Mouse (Mus musculus) CH12.LX (cell line): ENCODE results near the gene Cars. TPM values are rescaled to one million over a fixed set of nuclear protein-coding genes. Genes with fewer than 3 reads are reported as not detected.

Experiments
- DNase-seq: peaks from one replicate; pipeline ENCODE4 v3.0.0-alpha.2; 2013; ENCODE audit errors: extremely low read depth
- H3K27ac ChIP-seq: 2 replicates; pipeline ENCODE4 v1.5.1; 2012; ENCODE audit warnings: low read depth, mild to moderate bottlenecking, control low read depth, moderate library complexity; ENCODE audit not compliant: insufficient read depth
- H3K27me3 ChIP-seq: replicated peaks from 2 replicates; pipeline ENCODE3; 2012; ENCODE audit warnings: inconsistent platforms
- H3K36me3 ChIP-seq, 2 experiments: replicated peaks in 1 of 2; 2 replicates each; pipeline versions ENCODE3 to v1.6.1; 2012; ENCODE audit warnings: inconsistent platforms in 1 of 2, low read length in 1 of 2, mild to moderate bottlenecking in 1 of 2, mixed read lengths in 1 of 2, moderate library complexity in 1 of 2; ENCODE audit not compliant: control insufficient read depth in 1 of 2, insufficient read depth in 1 of 2
- H3K4me1 ChIP-seq, 2 experiments: 2 replicates each; pipeline ENCODE4 v1.6.1; 2012; ENCODE audit warnings: inconsistent platforms in 1 of 2, moderate library complexity in 1 of 2; ENCODE audit not compliant: insufficient read depth in 2 of 2, control insufficient read depth in 1 of 2
- H3K4me2 ChIP-seq: 2 replicates; pipeline ENCODE4 v1.6.1; 2012; ENCODE audit warnings: low read depth, mild to moderate bottlenecking, control low read depth; ENCODE audit not compliant: poor library complexity, insufficient read depth, severe bottlenecking
- H3K4me3 ChIP-seq, 3 experiments: fragments of 150-350 bp in 1 of 3; sonication (generic) in 1 of 3; replicated peaks in 1 of 3; 2 replicates each; pipeline versions ENCODE3 to v1.5.1; 2011 to 2012; ENCODE audit warnings: low read depth in 2 of 3, low read length in 2 of 3, mild to moderate bottlenecking in 2 of 3, moderate library complexity in 2 of 3, control low read depth in 1 of 3, improper control_type of control experiment in 1 of 3, inconsistent platforms in 1 of 3, mixed read lengths in 1 of 3; ENCODE audit not compliant: poor library complexity in 1 of 3
- H3K79me2 ChIP-seq: replicated peaks from 2 replicates; pipeline ENCODE4 v1.6.1; 2012; ENCODE audit warnings: mild to moderate bottlenecking, moderate library complexity; ENCODE audit not compliant: control insufficient read depth, poor library complexity, insufficient read depth, severe bottlenecking; ENCODE audit errors: extremely low read depth
- H3K9ac ChIP-seq: 2 replicates; pipeline ENCODE4 v1.6.1; 2012; ENCODE audit warnings: low read depth, mild to moderate bottlenecking, control low read depth, moderate library complexity; ENCODE audit not compliant: insufficient read depth
- H3K9me3 ChIP-seq: replicated peaks from 2 replicates; pipeline ENCODE3; 2012; ENCODE audit warnings: low read length, inconsistent platforms, mixed read lengths
- BHLHE40 ChIP-seq: IDR thresholded peaks from 2 replicates; pipeline ENCODE4 v1.6.1; 2011; ENCODE audit warnings: mild to moderate bottlenecking, low read depth, low read length, improper control_type of control experiment
- CHD1 ChIP-seq: IDR thresholded peaks from 2 replicates; pipeline ENCODE4 v1.6.1; 2012; ENCODE audit warnings: low read depth, low read length, improper control_type of control experiment, inconsistent platforms
- CHD2 ChIP-seq: IDR thresholded peaks from 2 replicates; pipeline ENCODE4 v1.6.1; 2011; ENCODE audit warnings: low read length, improper control_type of control experiment
- ELF1 ChIP-seq: IDR thresholded peaks from 2 replicates; pipeline ENCODE4 v1.6.1; 2014; ENCODE audit warnings: low read depth, mild to moderate bottlenecking, inconsistent platforms, low read length, improper control_type of control experiment
- ETS1 ChIP-seq: conservative IDR thresholded peaks from 2 replicates; pipeline ENCODE4 v1.6.1; 2012; ENCODE audit warnings: low read depth, mild to moderate bottlenecking, inconsistent platforms, low read length, improper control_type of control experiment, moderate library complexity
- GABPA ChIP-seq: IDR thresholded peaks from 2 replicates; pipeline ENCODE4 v1.6.1; 2012; ENCODE audit warnings: low read depth, low read length, improper control_type of control experiment, inconsistent platforms; ENCODE audit not compliant: insufficient replicate concordance
- MAZ ChIP-seq: IDR thresholded peaks from 2 replicates; pipeline ENCODE4 v1.6.1; 2012; ENCODE audit warnings: low read depth, mild to moderate bottlenecking, inconsistent platforms, low read length, improper control_type of control experiment, moderate library complexity
- MXI1 ChIP-seq: IDR thresholded peaks from 2 replicates; pipeline ENCODE4 v1.6.1; 2011; ENCODE audit warnings: mild to moderate bottlenecking, low read depth, low read length, improper control_type of control experiment
- MYC ChIP-seq: IDR thresholded peaks from 2 replicates; pipeline ENCODE4 v1.6.1; 2011; ENCODE audit warnings: low read depth, mild to moderate bottlenecking, improper control_type of control experiment, low read length
- NELFE ChIP-seq: IDR thresholded peaks from 2 replicates; pipeline ENCODE4 v1.6.1; 2011; ENCODE audit warnings: low read depth, low read length, improper control_type of control experiment
- PAX5 ChIP-seq: IDR thresholded peaks from 2 replicates; pipeline ENCODE4 v1.6.1; 2012; ENCODE audit warnings: low read length, inconsistent platforms, mixed read lengths
- POLR2A ChIP-seq: IDR thresholded peaks from 2 replicates; pipeline ENCODE4 v1.6.1; 2011; ENCODE audit warnings: low read depth, mild to moderate bottlenecking, improper control_type of control experiment, low read length
- POLR2AphosphoS2 ChIP-seq: IDR thresholded peaks from 2 replicates; pipeline ENCODE4 v1.6.1; 2011; ENCODE audit warnings: low read depth, low read length, improper control_type of control experiment
- RAD21 ChIP-seq: IDR thresholded peaks from 2 replicates; pipeline ENCODE4 v1.6.1; 2011; ENCODE audit warnings: low read depth, mild to moderate bottlenecking, low read length, improper control_type of control experiment, moderate library complexity
- SIN3A ChIP-seq: IDR thresholded peaks from 2 replicates; pipeline ENCODE4 v1.6.1; 2012; ENCODE audit warnings: low read length, improper control_type of control experiment, inconsistent platforms
- UBTF ChIP-seq: IDR thresholded peaks from 2 replicates; pipeline ENCODE4 v1.6.1; 2012; ENCODE audit warnings: low read depth, mild to moderate bottlenecking, inconsistent platforms, low read length, improper control_type of control experiment, moderate library complexity
- USF2 ChIP-seq: conservative IDR thresholded peaks from 2 replicates; pipeline ENCODE4 v1.6.1; 2011; ENCODE audit warnings: low read depth, low read length, improper control_type of control experiment
- ZC3H11A ChIP-seq: IDR thresholded peaks from 2 replicates; pipeline ENCODE4 v1.6.1; 2012; ENCODE audit warnings: low read depth, mild to moderate bottlenecking, inconsistent platforms, low read length, improper control_type of control experiment
- ZNF384 ChIP-seq: IDR thresholded peaks from 2 replicates; pipeline ENCODE4 v1.6.1; 2012; ENCODE audit warnings: low read depth, low read length, improper control_type of control experiment, inconsistent platforms
- dilution Hi-C: fragments of 300-500 bp; cut with MboI; formaldehyde crosslinking; loops from 2 replicates; pipeline ENCODE4 v1.14.3; 2020; ENCODE audit warnings: low sequenced_read_pairs; ENCODE audit not compliant: extremely low pct_unique_long_range_greater_than_20kb, extremely low pct_ligation_motif_present
- in situ Hi-C: fragments of 300-500 bp; cut with MboI; formaldehyde crosslinking; loops from 3 replicates; pipeline ENCODE4 v1.14.3; 2019; ENCODE audit warnings: low sequenced_read_pairs, low pct_ligation_motif_present, low pct_unique_long_range_greater_than_20kb, mixed read lengths
- polyA plus RNA-seq: library from polyadenylated mRNA; unstranded; fragments of >175 nt; gene quantifications from 2 replicates; pipeline ENCODE4 v1.2.1, GENCODE M21; 2012; ENCODE audit warnings: low read depth; ENCODE audit not compliant: insufficient read length
- total RNA-seq, 2 experiments: library from RNA; depleted of rRNA; stranded (reverse); fragments of 300-350 nt in 1 of 2; fragments of >200 nt in 1 of 2; gene quantifications; 2 replicates each; pipeline ENCODE4 v1.2.3; 2012 to 2014

Cars gene
- total and polyA plus RNA-seq, 3 experiments: 118 to 222 (median 170) TPM

GRCm38 (mm10) chr7:143625151-143625550 lies 25.3 kb upstream of the Cars start:
- Histone ChIP-seq H3K9me3 (peaks cover 4% of the 10 kb centered on the region), H3K9ac (no peak overlapping the region), H3K36me3 (peaks cover 0 to 2% of the 10 kb centered on the region in 2 experiments), H3K27ac (no peak overlapping the region), H3K4me1 (peaks cover 3 to 26% of the 10 kb centered on the region in 2 experiments; a peak in 3 of 4 replicates), H3K79me2 (no peaks in the 10 kb centered on the region), H3K4me2 (no peak overlapping the region), H3K27me3 (no peaks in the 10 kb centered on the region), H3K4me3 (no peak overlapping the region)
- no peak for DNase-seq
- in situ Hi-C loops (no loop called here), dilution Hi-C loops (no loop called here)
- TF ChIP-seq MAZ: no peak
- TF ChIP-seq BHLHE40: no peak
- TF ChIP-seq POLR2A: no peak
- no peak for TF ChIP-seq PAX5
- TF ChIP-seq MYC: no peak
- TF ChIP-seq RAD21: no peak
- TF ChIP-seq CHD2: no peak
- TF ChIP-seq CHD1: no peak

DNA sequence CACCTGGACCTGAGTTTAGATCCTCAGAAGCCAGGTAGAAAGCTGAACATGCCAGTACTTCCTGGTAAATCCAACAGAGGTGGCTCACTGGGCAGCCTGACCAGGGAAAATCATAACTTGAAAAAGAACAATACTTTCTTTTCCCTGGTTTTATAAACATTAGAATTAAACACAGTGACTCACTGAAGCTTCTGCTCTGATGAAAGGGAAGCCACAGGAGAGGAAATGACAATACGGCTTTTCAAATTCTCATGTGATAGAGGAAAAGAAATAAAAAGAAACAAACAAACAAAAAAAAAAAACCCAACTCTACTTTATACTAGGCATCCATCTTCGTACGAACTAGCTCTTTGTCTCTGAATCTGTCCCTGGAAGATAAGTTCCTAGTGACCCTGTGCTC lies 24.7 kb upstream of the Cars start:
- Histone ChIP-seq H3K4me3 (no peak overlapping the region), H3K27me3 (no peaks in the 10 kb centered on the region), H3K4me2 (no peak overlapping the region), H3K27ac (no peak overlapping the region), H3K36me3 (peaks cover 0 to 2% of the 10 kb centered on the region in 2 experiments), H3K9ac (no peak overlapping the region), H3K79me2 (no peaks in the 10 kb centered on the region), H3K4me1 (peaks cover 3 to 26% of the 10 kb centered on the region in 2 experiments; a peak in 3 of 4 replicates), H3K9me3 (peaks cover 4% of the 10 kb centered on the region)
- DNase-seq: no peak
- dilution Hi-C loops: no loop called here
- in situ Hi-C loops: no loop called here
- TF ChIP-seq SIN3A: no peak
- TF ChIP-seq POLR2A: no peak
- TF ChIP-seq POLR2AphosphoS2: no peak
- no peak for TF ChIP-seq ELF1
- TF ChIP-seq PAX5: no peak
- no peak for TF ChIP-seq GABPA
- TF ChIP-seq UBTF: no peak
- TF ChIP-seq MXI1: no peak
- TF ChIP-seq ETS1: no peak
- no peak for TF ChIP-seq ZC3H11A
- TF ChIP-seq CHD1: no peak
- TF ChIP-seq NELFE: no peak
- no peak for TF ChIP-seq ZNF384
- no peak for TF ChIP-seq USF2
